Mouse (Mus musculus) layer of hippocampus, adult 18-20 months (tissue): ENCODE results near the gene AL607142.1. TPM values are rescaled to one million over a fixed set of nuclear protein-coding genes. Genes with fewer than 3 reads are reported as not detected.

Source experiments
- DNase-seq, 2 experiments: peaks; one replicate each; pipeline ENCODE4 v3.0.0; 2022; ENCODE audit warnings: low spot score in 2 of 2
- long read RNA-seq: library from polyadenylated mRNA; stranded (forward); transcript quantifications from one replicate; pipeline ENCODE4 v2.0.0, GENCODE M21; 2021
- total RNA-seq, 2 experiments: library from RNA; stranded (reverse); gene quantifications; 2 replicates each; pipeline ENCODE4 v1.2.3; 2021

The AL607142.1 gene
- not detected for total RNA-seq
- long read RNA-seq = 0 reads

GRCm38 (mm10) chr4:120064696-120065095 lies at the start of gene AL607142.1:
Gene AL607142.1 (plus strand): TSS chr4:120064996.
- DNase-seq = no peak

DNA sequence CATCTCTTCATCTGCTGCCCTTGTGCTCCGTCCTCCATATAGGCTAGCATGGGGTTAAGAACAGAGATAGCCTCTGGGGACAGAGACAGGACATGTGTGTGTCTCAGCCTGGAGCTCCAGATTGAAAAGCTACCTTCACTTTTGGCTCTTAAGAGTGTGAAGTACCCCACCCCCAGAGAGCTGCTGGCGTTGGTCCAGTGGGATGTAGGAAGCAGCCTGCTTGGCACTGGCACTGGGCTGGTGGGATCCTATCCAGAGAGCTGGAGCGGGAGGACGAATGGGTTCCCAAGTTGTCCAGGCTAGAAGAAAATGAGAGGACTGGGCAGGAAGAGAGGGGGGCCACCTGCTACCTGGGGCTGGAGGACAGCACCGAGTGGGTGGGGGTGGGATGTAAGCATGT lies 46.4 kb upstream of the AL607142.1 start:
- no peak for DNase-seq

- no peak for DNase-seq
These were observed 42.4 kb upstream of the AL607142.1 start for GRCm38 (mm10) chr4:120022392-120022791.

DNA sequence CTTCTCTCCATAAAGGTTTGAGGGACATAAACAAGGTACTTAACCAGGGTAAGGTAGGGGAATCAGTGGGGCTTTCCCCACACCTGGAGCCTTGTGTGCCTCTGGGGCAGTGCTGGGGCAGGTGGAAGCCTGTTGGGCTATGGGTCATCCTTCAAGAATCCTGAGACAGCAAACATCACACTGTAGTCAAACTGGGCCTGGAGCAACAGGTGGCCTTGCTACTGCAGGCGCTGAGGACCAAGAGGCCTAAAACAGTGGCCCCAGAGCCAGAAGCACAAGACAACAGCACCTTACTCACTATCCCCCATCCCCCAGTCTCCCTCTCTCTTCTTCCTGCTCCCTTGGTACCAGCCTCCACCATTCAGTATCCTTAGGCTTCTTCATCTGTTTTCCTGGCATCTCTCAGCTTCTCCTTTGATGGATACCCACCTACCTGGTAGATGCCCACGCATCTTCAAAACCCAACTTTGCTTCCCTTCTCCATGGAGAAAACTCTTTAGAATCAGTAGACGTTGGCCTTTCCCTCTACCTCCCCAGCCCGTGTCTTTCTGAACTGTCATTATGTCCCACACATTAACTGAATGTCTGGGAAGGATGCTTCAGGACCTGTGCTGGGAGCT lies 41.5 kb upstream of the AL607142.1 start:
- no peak for DNase-seq

DNA sequence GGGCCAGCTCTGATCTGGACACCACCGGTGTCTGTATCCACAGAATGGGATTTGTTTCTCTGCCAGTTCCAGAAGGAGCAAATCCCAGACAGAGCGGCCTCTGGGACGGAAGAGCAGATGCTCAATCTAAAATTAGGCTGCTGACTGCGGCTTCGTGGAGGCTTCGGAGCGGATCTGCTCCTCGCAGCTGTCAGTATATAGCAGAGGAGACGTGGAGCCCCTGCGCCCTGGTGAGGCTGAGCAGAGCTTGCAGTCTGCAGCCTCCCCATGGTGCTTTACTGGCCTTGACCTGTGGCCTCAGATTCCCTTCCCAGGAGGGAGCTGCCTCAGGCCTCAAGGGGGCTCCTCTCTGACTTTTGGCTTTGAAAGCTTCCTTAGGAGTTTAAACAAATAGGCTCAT lies 40.7 kb upstream of the AL607142.1 start:
- DNase-seq = peak; percentile 76 to 88

GRCm38 (mm10) chr4:120027671-120028070 lies 37.1 kb upstream of the AL607142.1 start:
- DNase-seq = no peak

GRCm38 (mm10) chr4:120029937-120030336 lies 34.9 kb upstream of the AL607142.1 start:
- no peak for DNase-seq

GRCm38 (mm10) chr4:120032320-120032983 lies 32.3 kb upstream of the AL607142.1 start:
- DNase-seq = peak; percentile 59 to 65

GRCm38 (mm10) chr4:120032984-120033355 lies 31.8 kb upstream of the AL607142.1 start:
- peak; percentile 54 to 76 for DNase-seq

DNA sequence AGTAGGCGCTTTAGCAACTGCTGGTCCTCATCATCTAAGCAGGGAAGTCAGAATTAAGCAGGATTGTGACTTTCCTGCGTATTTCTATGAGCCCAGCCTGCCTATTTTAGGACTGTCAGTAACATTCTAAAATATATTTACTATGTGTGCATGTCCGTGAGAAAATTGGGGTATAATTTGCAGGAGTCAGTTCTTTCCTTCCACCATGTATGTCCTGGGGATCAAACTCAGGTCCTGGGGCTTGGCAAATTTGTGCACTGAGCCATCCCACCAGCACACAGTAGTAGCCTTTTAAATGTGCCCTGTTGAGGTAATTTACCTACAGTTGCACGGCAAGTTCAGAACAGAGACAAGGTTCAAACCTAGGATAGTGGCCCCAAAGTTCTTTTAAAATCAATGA lies 28.5 kb upstream of the AL607142.1 start:
- no peak for DNase-seq

- DNase-seq = no peak
These were observed 27.8 kb upstream of the AL607142.1 start for GRCm38 (mm10) chr4:120037007-120037406.

GRCm38 (mm10) chr4:120041520-120041919 lies 23.3 kb upstream of the AL607142.1 start:
- no peak for DNase-seq

DNA sequence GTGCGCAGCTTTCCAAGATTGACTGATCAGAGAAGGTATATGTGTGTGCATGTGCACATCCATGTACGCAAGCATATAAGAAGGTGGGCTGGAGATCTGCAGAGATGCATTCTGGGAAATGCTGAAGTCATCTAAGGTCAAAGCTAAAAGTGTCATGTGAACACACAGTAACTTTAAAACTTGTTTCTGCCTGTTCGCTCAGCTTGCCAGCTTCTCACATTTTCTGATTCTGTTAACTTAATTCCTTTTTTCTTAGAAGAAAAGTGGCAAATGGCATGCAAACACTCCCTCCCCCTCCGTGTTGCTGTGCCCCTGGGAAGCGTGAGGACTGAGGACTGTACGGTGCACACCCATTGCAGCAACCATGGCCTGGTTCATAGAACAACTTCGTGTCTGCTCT lies 22.3 kb upstream of the AL607142.1 start:
- DNase-seq = no peak

- DNase-seq = no peak
These were observed 20.2 kb upstream of the AL607142.1 start for GRCm38 (mm10) chr4:120044612-120045011.

DNA sequence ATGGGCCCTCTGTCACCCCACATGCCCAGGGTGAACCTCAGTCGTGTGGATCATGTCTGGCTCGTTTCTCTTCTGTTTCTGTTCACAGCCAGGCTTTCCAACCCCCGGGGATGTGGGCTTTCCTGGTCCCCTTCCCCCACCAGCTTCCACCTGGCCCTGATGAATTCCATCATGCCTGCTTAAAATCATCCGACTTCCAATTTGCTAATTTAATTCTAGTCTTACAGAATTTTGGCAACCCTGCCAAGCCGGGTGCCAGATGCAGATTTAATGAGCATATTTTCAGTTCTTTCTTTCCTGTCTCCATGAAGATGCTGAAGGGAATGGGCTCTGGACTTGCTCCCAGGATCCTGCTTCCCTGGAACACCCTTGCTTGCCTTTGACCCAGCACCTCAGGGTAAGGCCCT lies 19.7 kb upstream of the AL607142.1 start:
- DNase-seq = peak; percentile 83 to 92

DNA sequence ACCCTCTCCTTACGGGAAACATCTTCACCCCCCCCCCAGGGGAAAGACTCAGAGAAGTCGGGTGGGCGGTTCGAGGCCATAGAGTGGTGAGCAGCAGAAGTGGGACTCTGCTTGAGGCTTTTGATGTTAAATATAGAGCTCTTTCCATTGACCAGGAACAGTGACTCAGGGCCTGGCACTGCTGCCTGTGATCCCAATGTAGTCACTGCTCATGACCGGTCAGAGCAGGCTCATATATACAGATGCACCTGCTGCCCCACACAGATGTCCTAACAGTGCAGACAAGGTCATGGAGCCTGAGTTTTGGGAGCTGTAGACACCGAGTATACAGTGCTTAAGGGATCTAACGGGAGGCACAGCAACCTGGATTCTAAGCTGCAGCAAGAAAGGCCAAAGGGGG lies 18.9 kb upstream of the AL607142.1 start:
- DNase-seq = no peak

DNA sequence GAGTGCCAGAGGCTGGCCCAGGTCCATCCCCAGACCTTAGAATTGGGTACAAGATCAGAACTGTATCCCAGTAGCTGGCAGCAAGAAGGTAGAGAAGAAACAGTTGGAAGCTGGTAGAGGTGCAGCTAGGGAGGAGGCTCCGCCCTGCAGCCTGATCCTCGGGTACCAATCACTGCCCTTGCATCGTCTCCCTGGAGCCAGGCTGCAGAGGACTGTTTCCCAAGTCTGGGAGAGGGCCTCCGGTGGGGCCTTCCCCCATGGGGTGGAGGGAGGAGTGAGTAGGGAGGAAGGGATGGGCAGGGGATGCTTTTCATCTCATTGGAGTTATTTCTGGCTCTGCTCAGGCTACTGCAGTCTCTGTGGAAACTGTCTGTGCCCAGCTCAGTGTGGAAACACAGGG lies 17.7 kb upstream of the AL607142.1 start:
- DNase-seq = peak; percentile 36 to 37

DNA sequence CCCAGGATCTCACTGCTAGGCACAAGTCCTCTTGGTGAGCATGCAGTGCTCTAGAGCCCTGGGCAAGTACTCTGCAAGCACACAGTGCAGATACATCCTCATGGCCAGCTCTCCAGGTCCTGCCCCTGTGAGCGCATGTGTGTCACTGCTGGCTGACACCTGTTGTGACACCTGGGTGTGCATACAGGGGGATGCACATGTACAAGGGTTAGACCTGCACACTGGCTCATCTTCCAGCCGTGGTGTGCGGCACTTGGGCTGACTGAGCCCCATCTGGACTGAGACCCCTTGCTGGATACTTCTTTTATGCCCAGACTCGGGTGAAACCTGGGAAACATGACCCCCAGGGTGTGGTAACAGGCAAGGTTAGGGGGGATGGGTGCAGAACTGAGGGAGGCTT lies 16.5 kb upstream of the AL607142.1 start:
- DNase-seq = no peak

DNA sequence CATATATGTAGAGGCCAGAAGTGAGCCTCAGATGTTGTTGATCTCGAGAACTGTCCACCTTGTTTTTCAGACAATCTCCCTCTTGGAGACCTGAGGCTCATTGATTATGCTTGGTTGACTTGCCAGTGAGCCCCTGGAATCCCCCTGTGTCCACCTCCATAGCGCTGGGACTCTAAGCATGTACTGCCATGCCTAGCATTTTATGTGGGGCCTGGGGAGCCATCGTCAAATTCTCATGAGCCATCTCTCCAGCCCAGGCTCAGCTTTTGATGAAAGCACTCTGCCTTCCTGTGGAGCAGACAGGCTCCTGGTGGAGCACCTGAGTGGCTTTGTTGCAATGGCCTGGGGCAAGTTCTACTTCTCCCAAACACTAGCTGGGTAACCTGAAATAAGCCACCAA lies 14.9 kb upstream of the AL607142.1 start:
- no peak for DNase-seq

DNA sequence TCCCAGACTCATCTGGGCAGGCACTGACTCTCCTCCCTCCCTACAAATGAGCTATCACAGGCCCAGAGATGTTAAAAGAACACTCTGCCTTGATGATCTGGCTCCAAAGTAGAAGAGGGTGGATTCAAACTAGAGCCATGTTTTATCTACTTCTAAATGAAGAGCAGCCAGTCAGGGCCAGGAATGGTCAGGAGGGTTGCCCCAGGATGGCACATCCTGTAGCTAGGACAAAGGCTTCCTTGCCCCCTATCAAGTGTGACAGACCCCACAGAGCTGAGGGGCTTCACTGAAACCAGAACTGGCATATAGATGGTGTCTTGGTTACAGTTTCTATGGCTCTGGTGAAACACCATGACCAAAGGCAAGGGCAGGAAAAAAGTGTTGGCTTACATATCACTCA lies 12.3 kb upstream of the AL607142.1 start:
- no peak for DNase-seq

GRCm38 (mm10) chr4:120053026-120054005 lies 11.5 kb upstream of the AL607142.1 start:
- DNase-seq = no peak

- no peak for DNase-seq
These were observed 10.7 kb upstream of the AL607142.1 start for GRCm38 (mm10) chr4:120054145-120054544.
